Mouse (Mus musculus): Measurements from ENCODE around the gene Galntl5.
"Not testable (repeated sequence)": the region's sequence is repeated elsewhere in the genome, so short reads cannot be mapped to it uniquely, and the experiment has no call there.

Galntl5 gene

GRCm38 (mm10) chr5:25211872-25212271, 30.6 kb downstream of the Galntl5 start:
- DNase-seq (ENCODE audit: low read depth), result no peak

GRCm38 (mm10) chr5:25213216-25213615, 32.0 kb downstream of the Galntl5 start:
- not testable (repeated sequence) for DNase-seq (ENCODE audit: low read depth)

GRCm38 (mm10) chr5:25215006-25215405, 33.7 kb downstream of the Galntl5 start:
- DNase-seq (ENCODE audit: low read depth), result no peak

GRCm38 (mm10) chr5:25221604-25222003, 40.3 kb downstream of the Galntl5 start, which contains the start of gene Galnt11:
Gene Galnt11, plus strand, starts transcription at chr5:25221904.
- DNase-seq (ENCODE audit: low read depth), result no peak

GRCm38 (mm10) chr5:25222752-25223702, 41.8 kb downstream of the Galntl5 start, which contains the start of gene E130116L18Rik:
Gene E130116L18Rik, minus strand, starts transcription at chr5:25223153.
- peak; percentile 94 for DNase-seq (ENCODE audit: low read depth)

GRCm38 (mm10) chr5:25224377-25224776, 43.1 kb downstream of the Galntl5 start:
- not testable (repeated sequence) for DNase-seq (ENCODE audit: low read depth)

GRCm38 (mm10) chr5:25243101-25243500, 61.8 kb downstream of the Galntl5 start:
- DNase-seq (ENCODE audit: low read depth), result no peak

GRCm38 (mm10) chr5:25245806-25246472, 64.7 kb downstream of the Galntl5 start:
- no peak for DNase-seq (ENCODE audit: low read depth)

- no peak for DNase-seq (ENCODE audit: low read depth)
These were observed 65.2 kb downstream of the Galntl5 start for GRCm38 (mm10) chr5:25246473-25246865.

GRCm38 (mm10) chr5:25247036-25247435, 65.8 kb downstream of the Galntl5 start:
- no peak for DNase-seq (ENCODE audit: low read depth)

- DNase-seq (ENCODE audit: low read depth), result no peak
These were observed 71.2 kb downstream of the Galntl5 start for GRCm38 (mm10) chr5:25252423-25252822.

- no peak for DNase-seq (ENCODE audit: low read depth)
These were observed 71.7 kb downstream of the Galntl5 start for GRCm38 (mm10) chr5:25252825-25253544.

- DNase-seq (ENCODE audit: low read depth), result no peak
These were observed 73.2 kb downstream of the Galntl5 start for GRCm38 (mm10) chr5:25254491-25254890.

- no peak for DNase-seq (ENCODE audit: low read depth)
These were observed 75.4 kb downstream of the Galntl5 start for GRCm38 (mm10) chr5:25256686-25257085.

- no peak for DNase-seq (ENCODE audit: low read depth)
These were observed 80.2 kb downstream of the Galntl5 start for GRCm38 (mm10) chr5:25261452-25261851.

GRCm38 (mm10) chr5:25262266-25262665, 81.0 kb downstream of the Galntl5 start:
- no peak for DNase-seq (ENCODE audit: low read depth)

- no peak for DNase-seq (ENCODE audit: low read depth)
These were observed 87.1 kb downstream of the Galntl5 start for GRCm38 (mm10) chr5:25268258-25268888.
